Mouse (Mus musculus): Measurements from ENCODE around the gene Scrn1.

Scrn1 gene

GRCm38 (mm10) chr6:54475926-54476667 is 90.2 kb downstream of the Scrn1 start:
- DNase-seq (ENCODE audit: low spot score), result no peak

- no peak for DNase-seq (ENCODE audit: low spot score)
Measured at GRCm38 (mm10) chr6:54472846-54473715, 93.2 kb downstream of the Scrn1 start.

- DNase-seq (ENCODE audit: low spot score), result no peak
Measured at GRCm38 (mm10) chr6:54471866-54472265, 94.4 kb downstream of the Scrn1 start.

- DNase-seq (ENCODE audit: low spot score), result no peak
Measured at GRCm38 (mm10) chr6:54467371-54467770, 98.9 kb downstream of the Scrn1 start.

GRCm38 (mm10) chr6:54464926-54465325 is 101.4 kb downstream of the Scrn1 start:
- no peak for DNase-seq (ENCODE audit: low spot score)

GRCm38 (mm10) chr6:54463701-54464458 is 102.4 kb downstream of the Scrn1 start:
- DNase-seq (ENCODE audit: low spot score), result no peak

- DNase-seq (ENCODE audit: low spot score), result no peak
Measured at GRCm38 (mm10) chr6:54462766-54463165, 103.5 kb downstream of the Scrn1 start.

GRCm38 (mm10) chr6:54460915-54461671 is 105.2 kb downstream of the Scrn1 start:
- no peak for DNase-seq (ENCODE audit: low spot score)

- no peak for DNase-seq (ENCODE audit: low spot score)
Measured at GRCm38 (mm10) chr6:54460172-54460914, 105.9 kb downstream of the Scrn1 start.

GRCm38 (mm10) chr6:54459661-54460060 is 106.6 kb downstream of the Scrn1 start:
- no peak for DNase-seq (ENCODE audit: low spot score)

Data from urinary bladder, postnatal 10 days (tissue).